Comparison of ENCODE assay signal across 8 mouse cellular contexts in the genomic region with DNA sequence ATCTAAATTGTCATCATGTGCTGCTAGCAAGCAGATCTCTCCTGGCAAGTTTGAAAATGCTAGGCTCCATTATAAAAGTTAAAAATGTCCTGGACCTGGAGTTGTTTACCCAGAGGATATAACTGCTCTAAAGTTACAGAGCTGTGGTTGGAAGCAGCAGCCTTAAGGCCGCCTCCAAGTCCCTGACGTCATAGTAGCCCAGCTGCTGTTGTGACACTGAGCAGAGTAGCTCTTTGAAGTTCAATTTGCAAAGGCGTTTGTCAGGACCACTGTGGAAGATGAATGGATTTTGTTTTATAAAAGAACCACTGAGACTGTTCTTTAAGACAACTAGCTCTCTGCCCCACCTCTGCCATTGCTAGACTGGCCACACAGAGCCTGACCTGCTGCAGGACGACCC. TPM values are rescaled to one million over a fixed set of nuclear protein-coding genes. Genes with fewer than 3 reads are reported as not detected.
DNase-seq lines count a peak whose midpoint lies in the region; ATAC-seq and TF ChIP-seq lines count a peak whose summit lies in the region.

A gene (plus strand): TSS at position 154 of the 400 bp plus-strand sequence.

- peak; percentile 4 to 33 for DNase-seq in heart, adult 9 months (ENCODE audit: low spot score in 2 of 2)
- no peak for DNase-seq in heart, embryonic 10.5 days (ENCODE audit: low spot score)
- peak; percentile 86 for DNase-seq in brain, embryonic 14.5 days (ENCODE audit: low read depth)
- DNase-seq in gastrocnemius, postnatal 10 days: peak; percentile 26
- DNase-seq in left cerebral cortex, adult 2 months (ENCODE audit: extremely low spot score in 1 of 2, low spot score in 2 of 2): peak; percentile 38 to 44
- DNase-seq in yolk sac, embryonic 10.5 days (ENCODE audit: low spot score): peak; percentile 11
- no peak for DNase-seq in thymus, adult 18-20 months

- H3K27me3 ChIP-seq in heart, embryonic 10.5 days (ENCODE audit: insufficient read depth, poor library complexity, severe bottlenecking): no peaks in the 10 kb centered on the region
- no peaks in the 10 kb centered on the region for H3K27me3 ChIP-seq in midbrain, embryonic 13.5 days

- intact Hi-C loops in left cerebral cortex, adult 2 months (cut with DNase I): no loop called here

- H3K4me1 ChIP-seq in heart, embryonic 10.5 days: no peaks in the 10 kb centered on the region
- H3K4me1 ChIP-seq in midbrain, embryonic 13.5 days (replicated peaks): peaks cover 6% of the 10 kb centered on the region; the same call in 1 of the 2 replicates

- 20% methylated on average over 4 of the region's 4 CpGs for WGBS in heart, embryonic 10.5 days
- WGBS in midbrain, embryonic 13.5 days: 12% methylated on average over 4 of the region's 4 CpGs

- H3K4me3 ChIP-seq in heart, embryonic 10.5 days: no peak within 1 kb of the TSS
- peak within 1 kb of the TSS; percentile 35 for H3K4me3 ChIP-seq in left cerebral cortex, adult 2 months
- no peak within 1 kb of the TSS for H3K4me3 ChIP-seq in midbrain, embryonic 13.5 days (replicated peaks)

- ATAC-seq in midbrain, embryonic 13.5 days: peak; percentile 77; the same call in 1 of the 2 replicates

- no peak within 1 kb of the TSS for H3K4me2 ChIP-seq in midbrain, embryonic 13.5 days (replicated peaks)

- TF ChIP-seq POLR2A in brain, embryonic 14.5 days (IDR thresholded peaks at IDR 0.05; ENCODE audit: borderline replicate concordance, extremely low read depth, insufficient read depth, insufficient read length, poor library complexity, severe bottlenecking): no peak

- no peaks in the 10 kb centered on the region for H3K9me3 ChIP-seq in heart, embryonic 10.5 days
- H3K9me3 ChIP-seq in midbrain, embryonic 13.5 days: no peaks in the 10 kb centered on the region

- H3K9ac ChIP-seq in midbrain, embryonic 13.5 days (replicated peaks): no peak within 1 kb of the TSS

- H3K36me3 ChIP-seq in heart, embryonic 10.5 days: no peaks in the 10 kb centered on the region
- peaks cover 12% of the 10 kb centered on the region for H3K36me3 ChIP-seq in midbrain, embryonic 13.5 days

- no peak within 1 kb of the TSS for H3K27ac ChIP-seq in heart, embryonic 10.5 days
- H3K27ac ChIP-seq in left cerebral cortex, adult 2 months: peak within 1 kb of the TSS; percentile 83
- 0 out of 2 replicates have a peak within 1 kb of the TSS, but pooled peaks have one; percentile 2 for H3K27ac ChIP-seq in midbrain, embryonic 13.5 days

- no peak for TF ChIP-seq CTCF in brain, embryonic 14.5 days (IDR thresholded peaks at IDR 0.05; ENCODE audit: borderline replicate concordance, extremely low read depth, insufficient read depth, insufficient read length)
- no peak for TF ChIP-seq CTCF in left cerebral cortex, adult 2 months (IDR thresholded peaks at IDR 0.05)

RNA-seq across cellular contexts. Expression of the gene that starts here (rescaled TPM):
- polyA plus RNA-seq in heart, embryonic 10.5 days (2016; fragmentation: Nextera tagmentation; extraction: Ambion mirVana): 0.30 and 0.34 TPM in 2 replicates
- 55.9 and 70.9 TPM in 2 replicates for polyA plus RNA-seq in brain, embryonic 14.5 days (2012; rRNA removed)
- total RNA-seq in gastrocnemius, postnatal 10 days (2021): 10 to 100 TPM in 1 of 2 experiments, 1 to 10 TPM in 1; 9.9 to 10.9 TPM
- total RNA-seq in left cerebral cortex, adult 2 months (2021): 10 to 100 TPM; 81.3 to 87.5 TPM
- polyA plus RNA-seq in midbrain, embryonic 13.5 days (2015; fragmentation: Nextera tagmentation; extraction: Ambion mirVana): 27.6 and 28.3 TPM in 2 replicates

Comparison
In these comparisons a context has a peak if more than half of its experiments do, and no peak if none do; other contexts are left out.
1. RNA of the gene that starts here (total RNA-seq): 81.3 to 87.5 TPM in left cerebral cortex, adult 2 months; 9.9 to 10.9 TPM in gastrocnemius, postnatal 10 days; every median in the first group is over 4 times any median in the second.
2. RNA of the gene that starts here (polyA plus RNA-seq): 55.9 to 70.9 TPM in brain, embryonic 14.5 days and 27.6 to 28.3 TPM in midbrain, embryonic 13.5 days; 0.30 to 0.34 TPM in heart, embryonic 10.5 days; every median in the first group is over 10 times any median in the second.
3. DNase-seq: peak in heart, adult 9 months (2 of 2), brain, embryonic 14.5 days (single experiment), gastrocnemius, postnatal 10 days (single experiment), left cerebral cortex, adult 2 months (2 of 2) and yolk sac, embryonic 10.5 days (single experiment); none in heart, embryonic 10.5 days (single experiment) and thymus, adult 18-20 months (0 of 2).